Mouse (Mus musculus) cerebellum, postnatal 10 days (tissue): ENCODE measurements at regions not wholly inside any gene's neighbourhood (a gene's known extent, or its start where the extent isn't known, plus 50 kb on each side); places are given as distances from the start of the nearest gene placed in this dataset.

Experiments used
- DNase-seq, 2 experiments: peaks; one replicate each; pipeline ENCODE4 v3.0.0; 2021; ENCODE audit warnings: mixed read lengths in 2 of 2

DNA sequence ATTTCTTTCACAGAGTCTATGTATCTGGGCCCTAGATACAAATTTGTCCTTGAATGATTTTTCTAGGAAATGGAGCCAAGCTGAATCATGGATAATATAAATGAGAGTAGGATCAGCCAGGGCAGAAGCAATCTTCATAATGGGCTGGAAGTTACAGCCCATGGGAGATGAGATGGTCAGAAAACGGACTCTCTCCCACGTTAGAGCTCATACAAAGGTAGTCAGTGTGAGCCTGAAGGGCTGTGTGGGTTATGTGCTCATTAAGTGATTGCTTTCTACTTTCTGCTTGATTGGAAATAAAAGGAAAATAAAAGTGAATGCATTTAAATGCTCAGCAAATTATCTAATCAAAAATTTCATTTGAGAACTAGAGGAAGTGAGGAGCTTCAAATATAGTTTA, 2017.1 kb upstream of the Pcdh20 start:
- no peak for DNase-seq

DNA sequence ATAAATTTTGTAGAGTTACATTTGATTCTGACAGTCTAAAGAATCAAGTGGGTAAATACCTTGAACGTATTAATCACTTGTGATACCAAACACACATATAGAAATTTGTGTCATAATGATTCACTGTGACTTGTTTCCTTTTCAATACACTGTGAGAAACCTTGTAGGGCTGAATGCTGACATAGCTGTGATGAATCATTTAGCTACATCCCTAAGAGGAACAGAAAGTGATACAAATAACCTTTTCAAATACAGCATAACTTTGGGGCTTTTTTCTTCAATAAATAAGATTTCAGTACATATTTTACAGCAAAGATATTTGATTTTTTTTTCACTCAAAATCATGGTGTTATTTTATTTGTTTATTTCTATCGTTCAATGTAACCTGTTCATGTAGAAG, 1976.8 kb upstream of the Pcdh20 start:
- DNase-seq: no peak

DNA sequence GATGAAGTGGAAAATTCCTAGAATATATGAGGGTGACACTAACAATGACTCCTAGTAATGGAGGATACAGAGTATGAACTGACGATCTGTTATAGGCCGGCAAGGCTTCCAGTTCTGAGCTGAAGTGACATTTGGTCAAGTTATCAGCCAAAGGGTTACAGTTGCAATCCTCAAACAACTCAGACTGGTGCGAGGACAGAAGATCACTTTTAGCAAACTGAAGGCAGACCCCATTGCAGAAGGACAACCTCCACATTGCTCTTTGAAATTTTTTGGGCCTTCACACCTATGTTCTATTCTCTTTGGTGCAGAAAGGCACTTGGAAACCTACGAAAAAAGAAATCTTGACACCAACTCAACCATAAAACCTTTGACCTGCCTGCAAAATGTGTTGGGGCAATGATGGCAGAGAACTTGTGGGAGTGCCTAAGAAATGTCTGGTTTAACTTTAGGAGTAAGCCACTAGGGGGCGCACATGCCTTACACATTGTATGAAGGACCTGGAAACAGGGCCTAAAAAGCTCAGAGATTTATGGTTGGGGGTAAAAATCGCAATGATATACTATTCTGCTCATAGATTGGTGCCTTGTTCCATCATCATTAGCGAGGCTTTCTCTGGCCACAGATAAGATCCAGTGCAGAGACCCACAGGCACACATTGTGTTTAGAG, 1961.8 kb upstream of the Pcdh20 start:
- peak; percentile 85 to 90 for DNase-seq

- no peak for DNase-seq
These were observed 1941.5 kb upstream of the Pcdh20 start for GRCm38 (mm10) chr14:90412707-90413106.

DNA sequence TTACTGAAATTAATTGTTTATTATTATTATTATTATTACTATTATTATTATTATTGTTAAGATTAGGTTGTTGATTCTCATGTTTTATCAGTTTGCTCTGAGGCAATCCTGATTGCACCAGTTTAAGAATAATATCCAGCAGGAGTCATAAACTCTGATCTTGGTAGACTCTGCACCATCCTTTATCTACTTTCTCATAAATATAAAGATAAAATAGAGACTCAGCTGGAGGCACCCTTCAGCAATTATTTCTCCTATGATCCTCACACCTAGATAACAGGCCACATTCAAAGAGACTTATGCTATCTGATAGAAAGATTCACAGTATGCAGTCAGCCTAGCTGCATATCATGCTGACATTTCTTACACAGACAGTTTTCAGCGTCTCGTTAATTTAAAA, 1935.2 kb upstream of the Pcdh20 start:
- no peak for DNase-seq

DNA sequence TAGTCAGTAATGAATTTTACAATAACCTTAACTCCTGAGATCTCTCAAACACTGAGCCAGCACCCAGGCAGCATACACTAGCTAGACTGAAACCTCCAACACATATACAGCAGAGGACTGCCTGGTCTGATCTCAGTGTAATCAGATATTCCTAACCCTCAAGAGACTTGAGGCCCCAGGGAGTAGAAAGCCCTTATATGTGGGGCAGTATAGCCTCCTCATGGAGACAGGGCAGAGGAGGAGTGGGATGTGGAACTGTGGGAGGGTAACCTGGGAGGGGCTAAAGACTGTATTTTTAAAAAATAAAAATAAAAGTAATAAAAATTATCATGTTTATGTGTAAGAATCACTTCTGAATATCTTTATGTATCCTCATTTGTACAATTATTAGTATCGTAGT, 1934.3 kb upstream of the Pcdh20 start:
- no peak for DNase-seq

DNA sequence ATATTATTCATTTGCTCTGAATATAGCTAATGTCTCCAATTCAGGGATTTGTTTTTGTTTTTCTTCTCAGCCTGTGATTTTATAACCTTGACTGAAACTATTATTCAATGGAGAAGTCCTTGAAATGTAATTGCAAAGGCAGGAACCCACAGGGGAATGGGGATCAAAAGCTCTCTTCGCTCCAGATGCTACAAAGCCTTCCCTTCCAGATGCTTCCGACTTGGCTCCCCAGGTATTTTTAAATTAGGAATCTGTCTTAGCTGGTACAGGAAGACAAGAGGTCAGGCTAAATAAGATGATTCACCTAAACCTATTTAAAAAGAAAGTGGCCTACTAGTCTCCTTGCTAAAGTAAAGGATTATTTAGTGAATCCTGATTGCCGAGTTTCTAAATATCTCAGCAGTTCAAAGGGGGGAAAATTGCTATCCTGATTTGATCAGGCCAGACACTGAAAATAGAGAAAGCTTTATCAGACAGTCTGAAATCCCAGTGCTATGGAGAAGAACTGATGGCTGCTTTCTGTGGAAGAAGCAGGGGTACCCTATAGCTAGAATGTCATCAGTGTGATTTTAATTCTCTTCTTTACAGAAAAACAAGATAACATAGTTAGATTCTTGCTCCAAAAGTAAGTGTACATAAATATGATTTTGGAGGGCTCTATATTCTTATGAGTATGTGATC, 1896.2 kb upstream of the Pcdh20 start:
- no peak for DNase-seq

- DNase-seq: no peak
These were observed 1863.3 kb upstream of the Pcdh20 start for GRCm38 (mm10) chr14:90334541-90334940.

- peak; percentile 4 to 27 for DNase-seq
These were observed 1824.3 kb upstream of the Pcdh20 start for GRCm38 (mm10) chr14:90295456-90295855.

- peak; percentile 2 to 10 for DNase-seq
These were observed 1774.8 kb upstream of the Pcdh20 start for GRCm38 (mm10) chr14:90246042-90246441.

DNA sequence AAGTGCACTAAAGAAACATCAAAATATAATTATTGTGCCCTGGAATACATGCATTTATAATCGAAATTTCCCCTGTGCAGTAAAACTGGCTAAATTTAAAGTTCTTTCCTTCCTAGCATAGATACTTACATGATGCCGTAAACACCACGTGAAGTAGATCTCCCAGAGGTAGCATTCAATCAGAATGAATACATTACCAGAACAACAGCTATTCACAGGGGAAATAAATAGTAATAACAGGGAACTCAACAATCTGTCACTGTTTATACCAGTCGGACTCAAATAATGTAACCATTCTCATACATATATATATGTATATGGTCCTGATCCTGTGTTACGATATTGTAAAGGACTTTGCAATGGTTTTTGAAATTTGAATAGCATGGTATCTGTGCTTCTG, 1761.5 kb upstream of the Pcdh20 start:
- no peak for DNase-seq

DNA sequence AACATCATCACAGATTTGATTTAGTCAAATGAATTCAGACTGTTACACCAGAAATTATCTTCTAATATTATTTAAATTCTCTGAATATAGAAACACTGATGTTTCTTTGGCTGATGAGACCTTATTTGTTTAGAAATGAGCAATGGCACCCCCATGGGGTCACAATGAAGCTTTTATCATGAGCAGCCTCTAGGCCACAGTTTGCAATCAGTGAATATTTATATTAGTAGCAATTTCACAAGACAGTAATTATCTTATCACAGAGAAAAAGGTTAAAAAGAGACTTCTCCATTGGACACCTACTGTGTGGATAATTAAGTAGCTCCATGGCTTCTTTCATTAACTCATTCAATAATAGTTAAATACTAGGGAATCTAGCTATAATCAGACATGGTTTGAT, 1729.1 kb upstream of the Pcdh20 start:
- no peak for DNase-seq

- DNase-seq: no peak
These were observed 1726.6 kb upstream of the Pcdh20 start for GRCm38 (mm10) chr14:90197791-90198190.

DNA sequence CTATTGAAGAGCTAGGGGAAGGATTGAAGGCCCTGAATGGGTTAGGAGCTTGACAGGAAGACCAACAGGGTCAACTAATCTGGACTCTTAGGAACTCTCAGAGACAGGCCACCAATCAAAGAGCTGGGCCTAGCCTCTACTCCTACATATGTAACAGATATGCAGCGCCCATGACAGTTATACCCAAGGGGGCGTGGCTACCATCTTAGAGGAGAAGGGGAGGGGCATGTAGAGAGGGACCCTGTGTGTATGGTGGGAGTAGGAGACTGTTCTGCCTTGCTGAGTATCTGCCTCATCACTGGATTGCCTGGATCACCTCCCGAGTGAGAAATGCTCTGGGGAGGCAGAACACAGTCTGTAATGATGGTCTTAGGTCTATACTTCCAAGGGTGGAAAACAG, 1701.5 kb upstream of the Pcdh20 start:
- DNase-seq: no peak
